ENCODE assay signal across 8 mouse cellular contexts in genomic region chr8:89043371-89043841, GRCm38 (mm10). TPM values are rescaled to one million over a fixed set of nuclear protein-coding genes. Genes with fewer than 3 reads are reported as not detected.
A peak's percentile ranks its signal among the peaks of the same experiment; 100 is the strongest.
DNase-seq lines count a peak whose midpoint lies in the region; ATAC-seq lines count a peak whose summit lies in the region.

No protein-coding gene starts in this region.

- peak overlapping the region; percentile 94 for H3K9ac ChIP-seq in heart, embryonic 13.5 days
- peak overlapping the region; percentile 99 for H3K9ac ChIP-seq in kidney, embryonic 16.5 days (replicated peaks; ENCODE audit: low read length)
- H3K9ac ChIP-seq in limb, embryonic 15.5 days: peak overlapping the region; percentile 61

- H3K4me2 ChIP-seq in heart, embryonic 13.5 days: peak overlapping the region; percentile 92
- H3K4me2 ChIP-seq in kidney, embryonic 16.5 days (replicated peaks; ENCODE audit: low read depth, low read length): peak overlapping the region; percentile 68
- peak overlapping the region; percentile 78 for H3K4me2 ChIP-seq in limb, embryonic 15.5 days

- DNase-seq in adrenal gland, postnatal 10 days: peak; percentile 45
- DNase-seq in adrenal gland, postnatal 4 days (ENCODE audit: low spot score in 2 of 2): no peak
- DNase-seq in embryo, embryonic 10.5 days (ENCODE audit: low spot score): peak; percentile 85
- peak; percentile 61 for DNase-seq in ovary, postnatal 14 days (ENCODE audit: low spot score)
- DNase-seq in thymus, postnatal 10 days (ENCODE audit: low spot score in 2 of 2): no peak

- peak overlapping the region; percentile 81 for H3K4me3 ChIP-seq in heart, embryonic 13.5 days
- H3K4me3 ChIP-seq in kidney, embryonic 16.5 days (ENCODE audit: low read length): peak overlapping the region; percentile 86
- peak overlapping the region; percentile 57 for H3K4me3 ChIP-seq in limb, embryonic 15.5 days

- peaks cover 64% of the 10 kb centered on the region for H3K27me3 ChIP-seq in heart, embryonic 13.5 days (replicated peaks)
- peaks cover 13% of the 10 kb centered on the region for H3K27me3 ChIP-seq in kidney, embryonic 16.5 days (ENCODE audit: insufficient read depth, low read length)
- peaks cover 72% of the 10 kb centered on the region for H3K27me3 ChIP-seq in limb, embryonic 15.5 days

- no peaks in the 10 kb centered on the region for H3K36me3 ChIP-seq in heart, embryonic 13.5 days
- no peaks in the 10 kb centered on the region for H3K36me3 ChIP-seq in kidney, embryonic 16.5 days (ENCODE audit: insufficient read depth, low read length)
- H3K36me3 ChIP-seq in limb, embryonic 15.5 days: no peaks in the 10 kb centered on the region

- peak; percentile 59 for ATAC-seq in heart, embryonic 13.5 days (ENCODE audit: extremely low read depth, insufficient number of reproducible peaks, low FRiP score, low TSS enrichment)
- ATAC-seq in kidney, embryonic 16.5 days (ENCODE audit: low FRiP score, low TSS enrichment): peak; percentile 92
- ATAC-seq in limb, embryonic 15.5 days (ENCODE audit: insufficient number of reproducible peaks, low FRiP score, low TSS enrichment, low read depth): peak; percentile 83

- H3K9me3 ChIP-seq in heart, embryonic 13.5 days: no peaks in the 10 kb centered on the region
- H3K9me3 ChIP-seq in kidney, embryonic 16.5 days (ENCODE audit: low read length): no peaks in the 10 kb centered on the region
- H3K9me3 ChIP-seq in limb, embryonic 15.5 days: no peaks in the 10 kb centered on the region

- peak overlapping the region; percentile 93 for H3K27ac ChIP-seq in heart, embryonic 13.5 days (replicated peaks)
- H3K27ac ChIP-seq in kidney, embryonic 16.5 days (ENCODE audit: low read length): peak overlapping the region; percentile 100
- H3K27ac ChIP-seq in limb, embryonic 15.5 days: peak overlapping the region; percentile 90

- 0% methylated on average over 29 of the region's 32 CpGs for whole genome bisulfite sequencing in heart, embryonic 13.5 days
- under 1% methylated on average over 32 of the region's 32 CpGs for WGBS in kidney, embryonic 16.5 days
- WGBS in limb, embryonic 15.5 days: under 1% methylated on average over 32 of the region's 32 CpGs

- H3K4me1 ChIP-seq in heart, embryonic 13.5 days: peaks cover 27% of the 10 kb centered on the region
- peaks cover 15% of the 10 kb centered on the region for H3K4me1 ChIP-seq in kidney, embryonic 16.5 days (ENCODE audit: insufficient read depth, low read length)
- peaks cover 57% of the 10 kb centered on the region for H3K4me1 ChIP-seq in limb, embryonic 15.5 days

RNA-seq across cellular contexts. Expression of gene Sall1, which starts 0.6 kb away (rescaled TPM):
- total RNA-seq in adrenal gland, postnatal 10 days (2021): 1 to 10 TPM; 1.6 to 4.3 TPM
- total RNA-seq in adrenal gland, postnatal 4 days (2021): 10 to 100 TPM in 1 of 2 experiments, 1 to 10 TPM in 1; 1.5 to 10.7 TPM
- polyA plus RNA-seq in heart, embryonic 13.5 days (2015; fragmentation: Nextera tagmentation; extraction: Ambion mirVana): 3.9 and 4.1 TPM in 2 replicates
- polyA plus RNA-seq in kidney, embryonic 16.5 days (2015; fragmentation: Nextera tagmentation; extraction: Ambion mirVana): 38.7 and 44.4 TPM in 2 replicates
- polyA plus RNA-seq in limb, embryonic 15.5 days (2015; fragmentation: Nextera tagmentation; extraction: Ambion mirVana): 4.5 and 6.0 TPM in 2 replicates

Comparison
In these comparisons a context has a peak if more than half of its experiments do, and no peak if none do; other contexts are left out.
1. DNase-seq: peak in adrenal gland, postnatal 10 days (single experiment), embryo, embryonic 10.5 days (single experiment) and ovary, postnatal 14 days (single experiment); none in adrenal gland, postnatal 4 days (0 of 2) and thymus, postnatal 10 days (0 of 2).
2. Peak in every context shown above with its lines, with median percentiles within 50 percentile points of each other: ATAC-seq, H3K27ac ChIP-seq, H3K4me2 ChIP-seq, H3K4me3 ChIP-seq and H3K9ac ChIP-seq.